Mouse (Mus musculus) embryo, embryonic 11.5 days (tissue): ENCODE results near the gene Pitpnb.

Experiments used
- DNase-seq: peaks from one replicate; pipeline ENCODE4 v3.0.0-alpha.2; 2012; ENCODE audit warnings: low read depth, low spot score

Pitpnb gene

DNA sequence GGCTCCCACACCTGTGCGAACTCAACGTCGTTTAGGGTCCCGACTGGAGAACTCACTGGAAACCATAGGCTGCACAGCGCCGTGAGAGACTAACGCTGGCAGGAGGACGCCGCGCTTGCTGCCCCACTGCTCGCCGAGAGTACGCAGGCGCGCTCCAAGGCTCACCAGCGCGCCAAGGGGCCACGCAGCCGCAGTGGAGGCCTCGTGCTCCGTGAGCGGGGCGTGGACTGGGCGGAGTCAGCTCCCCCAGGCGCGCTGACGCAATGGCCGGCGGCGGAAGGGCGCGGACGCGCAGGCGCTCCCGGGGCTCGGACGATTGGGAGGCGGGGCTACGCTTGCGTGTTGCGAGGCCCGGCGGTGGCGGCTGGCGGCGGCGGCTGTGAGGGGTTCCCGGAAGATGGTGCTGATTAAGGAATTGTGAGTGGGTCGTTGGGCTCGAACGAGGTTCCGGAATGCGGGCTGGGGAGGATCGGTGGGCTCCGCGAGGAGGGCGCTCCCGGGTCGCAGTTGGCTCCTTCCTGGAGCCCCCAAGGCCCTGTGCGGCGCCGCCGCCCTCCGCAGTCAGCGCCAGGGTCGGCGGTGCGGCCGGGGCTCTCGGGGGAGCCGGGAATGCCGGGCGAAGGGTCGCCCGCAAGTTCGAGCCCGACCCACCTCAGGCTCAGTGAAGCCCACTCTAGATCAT is at the start of gene Pitpnb:
TSS of gene Pitpnb (plus strand) at position 347 of the 682 bp plus-strand sequence.
- DNase-seq, result peak; percentile 98

GRCm38 (mm10) chr5:111284420-111285175 is 46.0 kb upstream of the Pitpnb start:
- no peak for DNase-seq

DNA sequence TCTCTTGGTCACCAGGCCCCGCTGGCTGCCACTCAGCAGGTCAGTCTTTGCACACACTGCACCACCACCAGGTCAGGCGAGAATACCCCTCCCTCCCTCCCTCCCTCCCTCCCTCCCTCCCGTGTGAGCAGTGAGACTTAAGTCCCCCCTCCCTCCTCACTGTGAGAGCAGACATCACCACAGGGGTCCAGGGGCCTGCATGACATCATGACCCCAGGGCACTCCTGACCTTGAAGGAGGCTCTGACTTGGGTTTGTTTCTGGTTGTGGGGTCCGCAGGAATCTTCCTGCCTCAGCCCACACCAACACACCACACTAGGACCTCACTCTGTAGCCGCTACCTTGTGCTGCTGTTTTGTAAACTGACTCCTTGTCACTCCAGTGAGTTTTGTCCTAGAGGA is 43.0 kb upstream of the Pitpnb start:
- DNase-seq, result no peak

GRCm38 (mm10) chr5:111288486-111288885 is 42.1 kb upstream of the Pitpnb start:
- DNase-seq, result no peak

- DNase-seq, result no peak
These were observed 40.5 kb upstream of the Pitpnb start for GRCm38 (mm10) chr5:111290071-111290470.

DNA sequence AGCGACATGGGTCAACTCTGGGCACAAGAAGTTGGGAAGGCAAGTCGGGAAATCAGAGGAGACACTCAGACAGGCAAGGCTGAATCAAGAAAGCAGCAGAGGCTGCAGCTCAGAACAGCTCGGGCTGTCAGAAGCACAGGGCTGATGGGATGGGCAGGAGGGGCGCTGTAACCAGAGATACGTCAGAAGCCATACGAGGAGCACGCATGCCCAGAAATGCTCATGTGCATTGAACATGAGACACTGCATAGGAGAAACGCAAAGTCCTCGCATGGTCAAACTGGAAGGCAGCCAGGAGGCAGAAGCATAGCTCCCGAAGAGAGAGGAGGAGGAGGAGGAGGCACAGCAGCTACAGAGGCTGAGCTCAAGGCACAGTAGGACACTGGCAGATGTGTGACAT is 38.9 kb upstream of the Pitpnb start:
- no peak for DNase-seq

DNA sequence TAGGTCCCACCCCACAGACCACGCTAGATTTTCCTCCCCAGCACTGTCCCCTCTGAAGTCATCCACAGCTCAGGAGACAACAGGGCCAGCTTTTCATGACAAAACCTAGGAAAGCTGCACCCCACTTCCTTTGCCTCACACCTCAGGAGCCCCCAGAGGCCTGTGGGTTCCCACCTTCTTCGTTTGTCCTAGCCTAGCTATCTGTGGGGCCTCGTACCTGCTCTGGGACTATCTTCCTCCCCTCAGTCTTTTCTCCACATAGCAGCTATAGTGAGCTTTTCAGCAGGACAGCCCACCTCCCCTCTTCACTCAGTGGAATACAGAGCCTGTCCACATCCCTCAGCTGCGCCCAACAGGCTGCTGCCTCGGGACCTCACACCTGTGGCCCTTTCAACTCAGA is 32.8 kb upstream of the Pitpnb start:
- DNase-seq, result no peak

GRCm38 (mm10) chr5:111298706-111299105 is 31.9 kb upstream of the Pitpnb start:
- DNase-seq, result no peak

DNA sequence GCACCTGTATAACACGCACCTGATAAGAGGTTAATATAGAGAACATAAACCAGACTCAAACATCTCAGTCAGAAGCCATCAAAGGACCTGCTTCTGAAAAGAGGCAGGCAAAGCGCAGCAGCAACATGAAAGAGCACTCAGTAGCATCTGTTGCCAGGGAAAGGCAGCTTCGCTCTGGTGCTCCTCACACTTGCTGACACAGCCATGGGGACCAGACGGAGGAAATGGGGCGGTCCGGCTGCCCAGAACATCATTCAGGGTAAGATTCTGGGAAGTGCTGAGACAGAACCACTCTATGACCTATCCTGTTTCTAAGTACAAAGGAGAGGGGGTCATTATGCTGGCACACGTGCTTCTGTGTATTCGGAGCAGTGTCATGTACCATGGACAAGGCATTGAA is 29.8 kb upstream of the Pitpnb start:
- DNase-seq, result no peak

GRCm38 (mm10) chr5:111301736-111302135 is 28.8 kb upstream of the Pitpnb start:
- DNase-seq, result no peak

GRCm38 (mm10) chr5:111304730-111305129 is 25.8 kb upstream of the Pitpnb start:
- no peak for DNase-seq

DNA sequence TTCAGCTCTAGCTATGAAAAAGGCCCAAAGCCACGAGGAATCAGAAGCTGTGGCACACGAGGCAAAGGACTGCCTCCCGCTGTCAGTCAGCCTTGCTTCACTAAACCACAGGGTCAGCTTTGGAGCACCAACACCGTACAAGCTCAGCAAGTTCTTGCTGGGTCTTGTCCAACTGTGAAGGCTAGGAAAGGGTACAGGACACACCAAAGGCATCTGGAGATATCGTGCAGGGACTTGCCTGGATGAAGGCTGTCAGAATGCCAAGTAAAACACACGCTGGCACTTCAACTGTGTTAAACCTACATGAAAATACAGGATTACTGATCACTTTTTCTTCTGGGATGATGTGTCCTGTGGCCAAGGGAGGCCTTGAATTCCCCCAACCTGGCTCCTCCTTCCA is 20.4 kb upstream of the Pitpnb start:
- no peak for DNase-seq

- DNase-seq, result no peak
These were observed 16.7 kb upstream of the Pitpnb start for GRCm38 (mm10) chr5:111313833-111314232.

DNA sequence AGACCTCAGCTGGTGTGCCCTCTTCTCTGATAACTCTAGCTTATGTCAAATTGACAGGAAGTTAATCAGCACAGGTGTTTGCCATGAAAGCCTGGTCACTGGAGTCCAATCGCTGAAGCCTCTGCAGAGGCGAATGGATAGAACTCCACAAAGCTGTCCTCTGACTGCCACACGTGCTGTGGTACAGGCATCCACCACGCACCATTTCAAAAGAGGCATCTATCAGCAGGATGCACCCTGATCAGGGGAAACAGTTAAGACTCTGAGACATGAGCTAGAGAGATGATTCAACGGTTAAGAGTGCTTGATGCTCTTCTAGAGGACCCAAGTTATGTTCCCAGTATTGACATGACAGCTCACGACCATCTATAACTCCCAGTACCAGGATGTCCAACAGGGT is 15.5 kb upstream of the Pitpnb start:
- DNase-seq, result no peak

DNA sequence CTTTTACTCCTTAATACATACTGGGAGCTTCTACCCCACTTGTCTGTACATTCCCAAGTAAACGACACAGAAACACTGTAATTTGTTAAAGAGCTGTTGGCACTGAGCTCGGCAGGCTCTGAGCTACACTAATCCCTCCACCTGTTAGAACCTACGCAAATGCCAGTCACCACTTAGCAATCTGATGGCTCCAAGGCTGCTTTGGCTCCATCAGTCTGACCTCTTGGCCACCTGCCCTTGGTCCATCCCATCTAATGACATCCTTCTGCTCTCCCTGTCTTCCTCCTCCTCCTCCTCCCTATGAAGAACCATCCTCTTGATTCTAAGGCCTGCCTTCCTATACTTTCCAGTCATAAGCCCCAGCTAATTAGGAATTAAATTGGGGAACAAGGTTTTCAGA is 13.0 kb upstream of the Pitpnb start:
- no peak for DNase-seq

GRCm38 (mm10) chr5:111318946-111319345 is 11.6 kb upstream of the Pitpnb start:
- DNase-seq, result no peak

GRCm38 (mm10) chr5:111325813-111326212 is 4.8 kb upstream of the Pitpnb start:
- no peak for DNase-seq

DNA sequence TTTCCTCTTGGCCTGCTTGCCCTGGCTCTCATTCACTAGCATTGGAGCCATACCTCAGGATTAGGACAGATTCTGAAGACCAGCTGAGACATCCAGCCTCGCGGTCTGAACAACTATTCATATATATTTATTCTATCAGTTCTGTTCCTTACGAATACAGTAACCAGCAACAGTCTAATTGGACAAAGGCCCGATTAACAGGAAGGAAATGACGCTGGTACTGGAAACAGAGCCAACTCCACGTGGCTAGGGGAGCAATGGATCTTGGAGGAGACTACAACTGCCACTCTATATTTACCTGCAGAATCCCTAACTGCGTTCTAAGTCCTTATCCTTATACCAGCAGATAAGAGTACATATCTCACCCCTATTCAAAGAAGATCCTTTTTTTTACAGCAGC is 3.1 kb upstream of the Pitpnb start:
- no peak for DNase-seq

- no peak for DNase-seq
These were observed 664 bp upstream of the Pitpnb start for GRCm38 (mm10) chr5:111329782-111330416.

GRCm38 (mm10) chr5:111331099-111331435 is 504 bp downstream of the Pitpnb start:
- peak; percentile 9 for DNase-seq

DNA sequence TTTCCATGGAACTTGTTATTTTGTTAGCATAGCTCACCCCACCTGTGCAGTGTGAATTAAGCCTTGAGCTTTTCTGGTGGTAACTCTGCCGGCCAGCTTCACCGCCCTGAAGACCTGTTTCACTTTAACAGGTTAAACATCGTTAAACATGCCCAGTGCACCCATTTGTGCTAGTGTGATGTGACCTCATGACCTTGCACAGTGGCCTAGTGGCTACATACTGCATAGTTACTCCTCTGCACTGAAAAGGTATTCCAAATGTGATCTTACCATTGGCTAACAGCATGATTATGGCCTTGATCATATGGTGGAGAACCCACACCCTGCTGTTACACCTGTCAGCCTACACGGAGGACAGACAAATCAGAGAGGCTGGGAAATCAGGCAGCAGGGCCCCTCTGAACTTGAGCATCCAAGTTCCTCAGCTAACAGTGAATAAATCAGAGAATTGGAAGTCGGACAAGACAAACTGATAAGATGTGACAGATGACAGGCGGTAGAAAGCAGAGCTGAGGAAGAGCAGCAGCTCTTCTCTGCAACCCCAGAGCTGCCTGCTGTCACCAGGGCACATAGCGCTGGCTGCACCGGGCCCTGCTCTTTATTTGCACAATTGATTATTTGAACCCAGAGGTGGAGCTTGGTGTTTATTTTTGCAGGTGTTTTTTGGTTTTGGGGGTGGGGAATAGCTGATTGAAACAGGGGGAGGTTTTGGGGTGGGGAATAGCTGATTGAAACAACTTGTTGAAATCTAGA is 5.6 kb downstream of the Pitpnb start:
- DNase-seq, result no peak

DNA sequence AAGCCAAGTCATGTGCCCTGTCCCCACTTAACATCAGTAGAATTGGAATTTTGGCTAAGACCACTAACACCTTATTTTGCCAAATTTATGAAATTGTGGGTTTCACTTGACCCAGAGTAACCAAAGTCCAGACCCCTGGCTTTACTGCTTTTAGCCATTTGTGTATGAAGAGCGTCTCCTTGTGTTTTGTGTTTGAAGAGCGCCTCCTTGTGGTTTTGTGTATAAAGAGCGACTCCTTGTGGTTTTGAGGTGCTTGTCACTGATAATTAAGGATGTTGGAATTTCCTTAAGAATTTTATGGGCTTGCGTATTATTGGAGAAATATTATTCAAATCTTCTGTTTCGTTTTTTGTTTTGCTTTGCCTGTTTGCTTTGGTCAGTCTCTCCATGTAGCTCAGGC is 11.0 kb downstream of the Pitpnb start:
- DNase-seq, result peak; percentile 32
